Mouse (Mus musculus) gastrocnemius, adult 2 months (tissue): ENCODE measurements around the gene Iscu. TPM values are rescaled to one million over a fixed set of nuclear protein-coding genes. Genes with fewer than 3 reads are reported as not detected.
"Not testable (repeated sequence)": the region's sequence is repeated elsewhere in the genome, so short reads cannot be mapped to it uniquely, and the experiment has no call there.

Experiments used
- DNase-seq: peaks from one replicate; pipeline ENCODE4 v3.0.0; 2022
- H3K27ac ChIP-seq: fragments of 200-600 bp; 2 replicates; pipeline ENCODE4 v1.8.1; 2022; ENCODE audit warnings: mild to moderate bottlenecking
- H3K4me3 ChIP-seq: fragments of 200-600 bp; 2 replicates; pipeline ENCODE4 v1.8.1; 2022; ENCODE audit warnings: mild to moderate bottlenecking, moderate library complexity
- CTCF ChIP-seq: fragments of 200-600 bp; IDR thresholded peaks from 2 replicates; pipeline ENCODE4 v1.8.1; 2022; ENCODE audit warnings: antibody characterized with exemption, mild to moderate bottlenecking, moderate library complexity
- intact Hi-C: fragments of 180-260 bp; cut with DNase I; formaldehyde crosslinking; loops from one replicate; pipeline ENCODE4 v1.15.1; 2025
- total RNA-seq, 2 experiments: library from RNA; stranded (reverse); gene quantifications; 2 replicates each; pipeline ENCODE4 v1.2.3; 2021

Iscu gene
- total RNA-seq, 2 experiments from 2014 or later: 142 to 160 TPM

- intact Hi-C loops: no loop called here
- H3K27ac ChIP-seq: no peak overlapping the region
- no peak for TF ChIP-seq CTCF
- DNase-seq: no peak
- no peak overlapping the region for H3K4me3 ChIP-seq
These were observed 6.7 kb upstream of the Iscu start for GRCm38 (mm10) chr5:113765641-113766526.

DNA sequence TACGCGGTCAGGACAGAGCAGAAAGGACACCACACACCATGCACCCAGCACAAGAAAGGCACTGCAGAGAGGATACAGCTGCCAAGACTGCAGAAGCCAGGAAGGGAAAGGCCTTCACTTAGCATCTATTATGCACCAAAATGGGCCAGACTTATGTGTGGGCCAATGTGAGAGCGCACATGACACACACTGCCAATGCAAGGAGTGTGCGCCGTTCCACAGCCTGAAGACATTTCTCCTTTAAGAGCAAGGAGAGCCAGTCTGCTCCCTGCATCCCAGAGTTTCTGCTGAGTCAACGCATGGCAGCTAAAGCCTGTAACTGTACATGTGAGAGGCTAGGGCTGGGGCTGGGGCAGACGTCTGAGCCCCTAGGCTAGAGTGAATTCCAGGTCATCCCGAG lies 3.7 kb upstream of the Iscu start:
- DNase-seq: no peak
- intact Hi-C loops: no loop called here
- TF ChIP-seq CTCF: no peak
- H3K27ac ChIP-seq: no peak overlapping the region
- no peak overlapping the region for H3K4me3 ChIP-seq

- DNase-seq: peak; percentile 90
- Histone ChIP-seq H3K27ac (peak overlapping the region; percentile 100), H3K4me3 (peak overlapping the region; percentile 92)
- intact Hi-C loops: loop anchor here (2.0 to 5.0 kb wide), 2 partner anchors 35 to 181 kb away; no protein-coding TSS in a partner anchor
- no peak for TF ChIP-seq CTCF
These were observed 1.1 kb upstream of the Iscu start for GRCm38 (mm10) chr5:113771213-113772162.

DNA sequence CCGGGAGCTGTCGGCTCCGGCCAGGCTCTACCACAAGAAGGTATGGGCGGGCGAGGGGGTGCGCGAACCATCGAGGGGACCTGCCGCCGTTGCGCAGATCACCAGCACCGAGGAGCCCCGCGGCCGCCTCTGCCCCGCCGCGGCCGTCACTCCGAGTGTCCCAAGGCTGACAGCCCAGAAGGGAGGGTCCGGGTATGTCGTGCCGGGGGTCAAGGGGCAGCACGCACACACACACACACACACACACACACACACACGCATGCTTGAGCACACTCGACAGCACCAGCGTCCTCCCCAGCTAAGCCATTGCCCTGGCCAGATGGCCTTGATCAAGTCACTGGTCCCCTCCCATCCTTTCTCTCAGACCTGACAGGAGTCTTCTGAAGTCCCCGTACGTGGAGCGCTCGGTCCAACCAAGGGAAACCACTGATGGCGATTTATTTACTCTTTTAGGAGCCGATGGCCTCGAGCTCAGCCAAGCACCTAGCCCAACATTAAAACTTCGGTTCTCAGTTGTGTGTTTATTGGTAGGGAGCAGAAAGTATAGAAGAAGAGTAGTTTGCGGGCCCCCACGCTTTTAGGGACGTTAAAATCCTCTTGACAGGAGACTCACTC lies 464 bp downstream of the Iscu start:
- peak overlapping the region; percentile 92 for H3K4me3 ChIP-seq
- DNase-seq: no peak
- no peak for TF ChIP-seq CTCF
- H3K27ac ChIP-seq: peak overlapping the region; percentile 100
- intact Hi-C loops: loop anchor here (1.0 to 5.0 kb wide), 3 partner anchors 36 to 179 kb away; no protein-coding TSS in a partner anchor

GRCm38 (mm10) chr5:113773664-113774063 lies 1.1 kb downstream of the Iscu start:
- peak; percentile 97; the same call in 1 of the 2 replicates for TF ChIP-seq CTCF
- intact Hi-C loops: loop anchor here (1.0 to 5.0 kb wide), 3 partner anchors 37 to 179 kb away; no protein-coding TSS in a partner anchor
- Histone ChIP-seq H3K4me3 (peak overlapping the region; percentile 92), H3K27ac (peak overlapping the region; percentile 100)
- peak; percentile 91 for DNase-seq

GRCm38 (mm10) chr5:113775585-113775984 lies 3.0 kb downstream of the Iscu start:
- TF ChIP-seq CTCF: no peak
- DNase-seq: no peak
- no peak overlapping the region for H3K4me3 ChIP-seq
- no peak overlapping the region for H3K27ac ChIP-seq
- intact Hi-C loops: no loop called here

DNA sequence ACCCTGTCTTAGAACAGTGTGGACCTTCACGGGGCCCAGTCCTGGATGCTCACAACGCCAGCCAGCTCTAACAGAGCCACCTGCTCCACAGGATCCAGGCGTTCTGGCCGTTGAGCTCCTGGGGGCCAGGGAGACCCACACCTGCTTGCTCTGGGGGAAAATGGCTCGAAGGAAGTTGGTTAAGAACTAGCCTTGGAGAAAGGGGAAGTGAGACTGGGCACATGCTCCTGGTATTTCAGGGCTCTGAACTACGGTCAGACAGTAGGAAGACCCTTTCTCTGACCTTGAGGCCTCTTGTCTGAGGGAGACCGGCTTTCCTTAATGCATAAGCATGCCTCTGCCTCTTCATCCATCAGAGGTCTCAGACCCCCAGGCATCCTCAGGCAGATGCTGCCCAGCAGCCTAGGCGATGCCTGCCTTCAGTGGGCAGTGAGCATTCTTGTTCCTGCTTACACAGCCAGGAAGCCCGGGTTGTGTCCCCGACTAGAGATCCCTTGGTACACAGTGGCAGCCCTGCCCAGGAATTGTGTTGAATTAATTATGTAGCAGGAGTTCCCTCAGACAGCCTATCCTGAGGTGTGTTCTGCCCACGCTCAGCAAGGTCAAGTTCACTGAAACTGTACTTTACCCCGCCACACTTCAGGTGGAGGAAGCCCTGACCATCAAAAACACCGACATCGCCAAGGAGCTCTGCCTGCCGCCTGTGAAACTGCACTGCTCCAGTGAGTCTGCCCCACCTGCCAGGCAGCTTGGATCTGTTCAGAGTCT lies 3.8 kb downstream of the Iscu start:
- no peak for TF ChIP-seq CTCF
- intact Hi-C loops: no loop called here
- no peak for DNase-seq
- no peak overlapping the region for H3K27ac ChIP-seq
- H3K4me3 ChIP-seq: no peak overlapping the region

DNA sequence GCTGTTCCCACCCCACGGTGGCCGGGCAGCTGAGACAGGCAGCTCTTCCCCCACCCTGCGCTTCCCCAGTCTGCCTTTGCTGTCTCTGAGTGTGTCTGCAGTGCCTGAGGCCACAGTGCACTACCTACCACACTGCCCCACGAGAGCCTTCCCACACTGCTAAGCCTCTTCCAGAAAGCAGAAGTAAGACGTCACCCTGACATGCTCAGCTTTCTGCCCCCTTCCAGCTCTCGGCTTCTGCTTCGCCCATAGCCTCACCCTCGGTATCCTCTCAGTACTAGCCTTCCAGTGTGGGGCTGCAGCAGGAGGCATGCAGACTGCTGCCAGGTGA lies 4.3 kb downstream of the Iscu start:
- Histone ChIP-seq H3K27ac (no peak overlapping the region), H3K4me3 (no peak overlapping the region)
- no peak for TF ChIP-seq CTCF
- DNase-seq: no peak
- intact Hi-C loops: no loop called here

GRCm38 (mm10) chr5:113777728-113778127 lies 5.2 kb downstream of the Iscu start:
- H3K4me3 ChIP-seq, H3K27ac ChIP-seq, DNase-seq, intact Hi-C loops: not testable (repeated sequence)

DNA sequence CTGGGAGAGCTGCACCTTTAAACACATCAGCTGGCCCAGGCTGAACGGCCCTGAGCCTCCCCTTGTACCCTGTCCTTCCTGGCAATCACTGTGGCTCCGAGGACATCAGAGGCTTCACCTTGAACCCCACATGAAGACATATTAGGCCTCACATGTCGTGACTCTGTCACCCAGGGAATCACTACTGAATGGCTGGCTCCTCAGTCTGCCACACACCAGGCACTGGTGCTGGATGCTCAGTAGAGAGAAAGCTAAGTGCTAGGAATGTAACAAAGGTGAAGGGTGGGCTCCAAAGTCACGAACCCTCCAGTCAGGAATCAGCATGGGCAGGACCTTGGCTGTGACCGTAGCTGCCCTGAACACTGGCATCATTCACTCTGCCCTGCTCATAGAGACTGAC lies 7.0 kb downstream of the Iscu start:
- TF ChIP-seq CTCF: no peak
- H3K27ac ChIP-seq: no peak overlapping the region
- no peak for DNase-seq
- no peak overlapping the region for H3K4me3 ChIP-seq
- intact Hi-C loops: no loop called here

GRCm38 (mm10) chr5:113780082-113780752 lies 7.7 kb downstream of the Iscu start:
- H3K4me3 ChIP-seq: no peak overlapping the region
- H3K27ac ChIP-seq: no peak overlapping the region
- no peak for TF ChIP-seq CTCF
- no peak for DNase-seq
- intact Hi-C loops: no loop called here
